Mouse (Mus musculus): ENCODE data around the gene Best3.
A peak's percentile ranks its signal among the peaks of the same experiment; 100 is the strongest.

Gene Best3

GRCm38 (mm10) chr10:117040355-117040754 is 54.2 kb downstream of the Best3 start:
- DNase-seq = no peak

- DNase-seq = peak; percentile 98
Observed at GRCm38 (mm10) chr10:117042295-117042694, 56.2 kb downstream of the Best3 start.

DNA sequence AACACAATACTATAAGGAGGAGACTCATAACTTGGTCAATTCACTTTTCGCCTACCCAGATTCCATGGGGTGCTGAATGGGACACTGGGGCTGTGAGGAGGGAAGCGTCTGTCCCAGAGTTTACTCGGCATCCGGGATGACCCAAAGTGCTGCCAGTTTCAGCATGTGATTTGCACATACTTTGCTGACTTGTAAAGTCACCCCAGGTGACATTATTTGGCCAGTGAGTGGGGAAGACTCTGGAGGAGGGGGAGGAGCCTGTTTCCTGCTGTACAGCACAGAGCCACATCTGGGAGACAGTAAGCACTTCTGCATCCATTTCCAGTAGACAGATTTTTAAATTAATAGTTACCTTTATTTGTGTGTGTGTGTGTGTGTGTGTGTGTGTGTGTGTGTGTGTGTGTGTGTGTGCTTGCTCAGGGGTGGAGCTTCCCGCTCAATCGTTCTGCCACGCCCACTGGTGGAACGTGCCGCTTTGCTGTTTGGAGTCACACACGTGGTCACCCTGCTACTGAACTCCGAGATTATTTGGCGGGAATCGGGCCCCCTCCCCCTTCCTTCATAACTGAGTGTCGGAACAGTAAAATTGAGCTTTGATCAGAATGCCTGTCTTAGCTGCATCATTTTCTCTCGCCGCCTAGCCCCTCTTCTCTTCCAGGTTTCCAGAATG is 57.5 kb downstream of the Best3 start:
- DNase-seq = peak; percentile 97

- DNase-seq = peak; percentile 96
Observed at GRCm38 (mm10) chr10:117045175-117046056, 59.3 kb downstream of the Best3 start, which contains the start of gene Lrrc10. Gene Lrrc10, plus strand, starts transcription at chr10:117045341.

GRCm38 (mm10) chr10:117049253-117049652 is 63.1 kb downstream of the Best3 start:
- no peak for DNase-seq

DNA sequence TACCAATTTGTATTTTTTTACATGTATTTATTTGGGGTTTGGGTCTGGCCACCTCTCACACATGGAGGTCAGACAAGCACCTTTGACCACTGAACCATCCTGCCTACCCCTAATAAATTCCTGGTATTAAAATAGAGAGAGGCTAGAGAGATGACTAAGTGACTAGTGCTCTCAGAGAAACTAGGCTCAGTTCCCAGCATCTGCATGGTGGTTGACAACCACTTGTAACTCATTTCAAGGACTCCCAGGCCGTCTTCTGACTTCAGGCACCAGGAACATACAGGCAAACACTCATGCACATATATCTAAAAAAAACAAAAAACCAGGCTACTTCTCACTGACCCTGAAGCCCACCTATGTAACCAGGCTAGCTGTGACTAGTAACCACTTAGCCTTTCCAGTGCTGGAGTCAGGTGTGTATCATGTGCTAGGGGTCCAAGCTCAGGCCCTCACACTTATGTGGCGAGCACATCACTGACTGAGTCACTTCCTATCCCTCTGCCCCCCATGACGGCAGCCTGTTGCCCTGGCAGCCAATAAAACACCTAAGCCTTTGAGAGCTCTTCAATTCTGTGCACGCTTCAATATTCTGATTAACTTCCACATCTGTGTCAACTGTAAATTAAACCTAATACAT is 64.0 kb downstream of the Best3 start:
- peak; percentile 91 for DNase-seq

DNA sequence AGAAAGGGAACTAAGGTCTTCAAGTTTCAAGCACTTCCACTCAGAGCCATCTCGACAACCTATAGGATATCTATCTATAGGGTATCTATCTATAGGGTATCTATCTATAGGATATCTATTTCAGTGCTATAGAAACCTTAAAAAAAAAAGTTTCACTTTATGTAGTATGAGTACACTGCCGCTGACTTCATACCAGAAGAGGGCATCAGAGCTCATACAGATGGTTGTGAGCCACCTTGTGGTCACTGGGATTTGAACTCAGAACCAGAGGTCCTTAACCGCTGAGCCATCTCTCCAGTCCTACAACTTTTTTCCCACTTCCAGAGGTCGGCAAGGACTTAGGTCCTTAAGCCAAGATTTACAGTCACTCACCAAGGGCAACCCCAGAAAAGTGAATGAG is 69.6 kb downstream of the Best3 start:
- DNase-seq = no peak

DNA sequence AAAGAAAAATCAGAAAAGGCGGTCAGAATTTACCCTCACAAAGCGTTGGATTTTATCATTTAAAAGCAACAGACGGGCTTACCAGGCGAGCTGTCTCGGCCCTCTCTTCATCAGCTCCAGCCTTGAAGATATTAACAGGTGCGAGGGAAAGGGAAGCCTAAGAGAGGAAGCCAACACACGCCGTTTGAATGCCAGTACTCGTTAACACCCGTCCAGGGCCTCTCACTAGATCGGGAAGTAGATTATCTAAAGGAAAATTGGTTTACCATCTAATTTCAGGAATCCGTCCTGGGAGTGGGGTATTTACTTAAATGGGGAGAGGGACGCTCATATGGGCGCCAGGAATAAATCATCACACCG is 76.8 kb downstream of the Best3 start:
- no peak for DNase-seq

- peak; percentile 98 for DNase-seq
Observed at GRCm38 (mm10) chr10:117063254-117064021, 77.3 kb downstream of the Best3 start, which contains the start of gene Cct2. Gene Cct2, minus strand, starts transcription at chr10:117063814.

DNA sequence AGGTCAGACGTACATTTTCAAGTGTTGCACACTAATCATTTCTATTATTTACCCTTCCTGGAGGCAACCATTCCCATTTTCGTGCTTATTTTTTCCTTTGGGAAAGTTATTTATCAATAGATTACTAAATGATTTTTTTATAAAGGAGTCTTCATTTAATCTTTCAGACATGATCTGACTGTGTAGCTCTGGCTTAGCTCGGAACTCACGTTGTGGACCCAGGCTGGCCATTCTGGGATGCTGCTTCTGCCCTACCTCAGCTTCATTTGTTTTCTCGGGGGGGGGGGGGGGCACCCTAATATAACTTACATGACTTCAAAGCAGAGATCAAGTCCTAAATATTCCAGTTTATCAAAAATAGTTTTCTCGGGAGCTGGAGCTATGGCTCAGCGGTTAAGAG is 78.0 kb downstream of the Best3 start:
- no peak for DNase-seq

DNA sequence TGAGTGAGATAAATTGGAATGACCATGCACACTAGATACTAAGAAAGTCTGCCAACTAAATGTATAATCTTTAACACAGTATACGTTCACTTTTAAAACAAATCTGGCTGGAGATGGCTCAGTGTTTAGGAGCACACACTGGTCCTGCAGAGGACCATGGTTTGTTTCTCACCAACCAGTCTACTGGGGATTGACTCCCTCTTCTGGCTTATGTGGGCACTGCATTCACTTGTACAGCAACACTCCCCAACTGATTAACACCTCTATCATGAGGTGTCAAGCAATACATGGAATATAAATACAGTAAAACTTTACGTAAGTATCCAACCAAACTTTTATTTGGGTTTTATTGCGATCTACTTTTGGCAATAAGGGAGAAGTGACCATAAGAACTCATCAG is 83.0 kb downstream of the Best3 start:
- no peak for DNase-seq

DNA sequence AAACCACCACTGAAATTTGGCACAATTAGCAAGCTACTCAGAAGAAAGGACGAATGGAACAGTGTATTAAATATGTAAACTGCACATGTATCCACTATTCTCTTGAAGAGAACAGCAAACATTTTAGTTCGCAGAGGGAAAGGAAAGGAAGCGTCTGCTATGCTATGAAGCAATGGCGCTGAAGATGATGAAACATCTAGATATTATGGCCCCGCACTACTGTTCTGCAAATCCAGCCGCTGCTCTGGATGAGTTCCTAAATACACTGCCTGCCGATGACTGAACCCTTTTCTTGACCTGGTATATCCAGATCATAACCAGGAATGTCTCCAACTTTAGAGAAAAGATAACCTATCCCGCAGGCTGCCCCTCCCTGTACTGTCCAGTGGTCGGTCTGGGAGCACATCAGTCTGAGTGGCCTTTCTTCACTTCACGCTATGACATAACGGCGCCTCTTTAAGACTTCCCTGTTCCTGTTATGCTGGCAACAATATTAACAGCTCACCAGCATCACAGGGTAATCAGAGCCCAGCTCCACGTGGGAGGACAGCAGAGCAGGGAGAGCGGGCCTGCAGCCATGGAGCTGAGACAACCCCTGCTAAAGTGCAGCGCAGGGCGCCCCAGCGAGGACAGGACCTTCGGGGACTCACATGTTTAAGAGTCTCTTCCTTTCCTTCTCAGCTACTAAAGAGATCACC is 86.2 kb downstream of the Best3 start:
- peak; percentile 92 for DNase-seq

DNA sequence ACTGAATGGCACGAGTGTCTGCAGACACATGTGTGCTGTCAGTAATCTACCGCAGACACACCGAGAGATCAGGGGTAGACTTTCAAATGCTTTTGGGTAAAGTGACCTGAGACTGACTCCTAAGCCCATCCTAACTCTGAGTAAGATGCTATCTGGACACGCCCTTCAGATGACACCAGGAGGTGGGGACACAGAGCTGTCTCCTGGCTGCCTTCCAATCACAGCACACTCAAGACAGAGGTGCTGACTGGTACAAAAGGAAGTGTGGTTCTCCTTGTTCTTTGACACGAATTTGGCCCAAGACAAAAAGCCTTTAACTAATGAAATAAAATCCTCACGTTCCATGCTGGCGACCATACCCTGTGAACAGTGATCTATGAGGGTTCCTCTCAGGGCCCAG is 87.1 kb downstream of the Best3 start:
- peak; percentile 87 for DNase-seq

All from heart, adult 11 months (tissue).